Mouse (Mus musculus) CH12.LX (cell line): ENCODE results near the gene A830018L16Rik. TPM values are rescaled to one million over a fixed set of nuclear protein-coding genes. Genes with fewer than 3 reads are reported as not detected.

ENCODE experiments used
- DNase-seq: peaks from one replicate; pipeline ENCODE4 v3.0.0-alpha.2; 2013; ENCODE audit errors: extremely low read depth
- H3K27ac ChIP-seq: 2 replicates; pipeline ENCODE4 v1.5.1; 2012; ENCODE audit warnings: low read depth, mild to moderate bottlenecking, control low read depth, moderate library complexity; ENCODE audit not compliant: insufficient read depth
- H3K27me3 ChIP-seq: replicated peaks from 2 replicates; pipeline ENCODE3; 2012; ENCODE audit warnings: inconsistent platforms
- H3K36me3 ChIP-seq, 2 experiments: replicated peaks in 1 of 2; 2 replicates each; pipeline versions ENCODE3 to v1.6.1; 2012; ENCODE audit warnings: inconsistent platforms in 1 of 2, low read length in 1 of 2, mild to moderate bottlenecking in 1 of 2, mixed read lengths in 1 of 2, moderate library complexity in 1 of 2; ENCODE audit not compliant: control insufficient read depth in 1 of 2, insufficient read depth in 1 of 2
- H3K4me1 ChIP-seq, 2 experiments: 2 replicates each; pipeline ENCODE4 v1.6.1; 2012; ENCODE audit warnings: inconsistent platforms in 1 of 2, moderate library complexity in 1 of 2; ENCODE audit not compliant: insufficient read depth in 2 of 2, control insufficient read depth in 1 of 2
- H3K4me2 ChIP-seq: 2 replicates; pipeline ENCODE4 v1.6.1; 2012; ENCODE audit warnings: low read depth, mild to moderate bottlenecking, control low read depth; ENCODE audit not compliant: poor library complexity, insufficient read depth, severe bottlenecking
- H3K4me3 ChIP-seq, 3 experiments: fragments of 150-350 bp in 1 of 3; sonication (generic) in 1 of 3; replicated peaks in 1 of 3; 2 replicates each; pipeline versions ENCODE3 to v1.5.1; 2011 to 2012; ENCODE audit warnings: low read depth in 2 of 3, low read length in 2 of 3, mild to moderate bottlenecking in 2 of 3, moderate library complexity in 2 of 3, control low read depth in 1 of 3, improper control_type of control experiment in 1 of 3, inconsistent platforms in 1 of 3, mixed read lengths in 1 of 3; ENCODE audit not compliant: poor library complexity in 1 of 3
- H3K79me2 ChIP-seq: replicated peaks from 2 replicates; pipeline ENCODE4 v1.6.1; 2012; ENCODE audit warnings: mild to moderate bottlenecking, moderate library complexity; ENCODE audit not compliant: control insufficient read depth, poor library complexity, insufficient read depth, severe bottlenecking; ENCODE audit errors: extremely low read depth
- H3K9ac ChIP-seq: 2 replicates; pipeline ENCODE4 v1.6.1; 2012; ENCODE audit warnings: low read depth, mild to moderate bottlenecking, control low read depth, moderate library complexity; ENCODE audit not compliant: insufficient read depth
- H3K9me3 ChIP-seq: replicated peaks from 2 replicates; pipeline ENCODE3; 2012; ENCODE audit warnings: low read length, inconsistent platforms, mixed read lengths
- BHLHE40 ChIP-seq: IDR thresholded peaks from 2 replicates; pipeline ENCODE4 v1.6.1; 2011; ENCODE audit warnings: mild to moderate bottlenecking, low read depth, low read length, improper control_type of control experiment
- CHD2 ChIP-seq: IDR thresholded peaks from 2 replicates; pipeline ENCODE4 v1.6.1; 2011; ENCODE audit warnings: low read length, improper control_type of control experiment
- CTCF ChIP-seq, 2 experiments: IDR thresholded peaks in 1 of 2; conservative IDR thresholded peaks in 1 of 2; 2 replicates each; pipeline ENCODE4 v1.5.1; 2011 to 2012; ENCODE audit warnings: low read depth in 2 of 2, low read length in 2 of 2, improper control_type of control experiment in 1 of 2, inconsistent platforms in 1 of 2, mild to moderate bottlenecking in 1 of 2, moderate library complexity in 1 of 2
- E2F4 ChIP-seq: IDR thresholded peaks from 2 replicates; pipeline ENCODE4 v1.6.1; 2011; ENCODE audit warnings: low read depth, low read length, improper control_type of control experiment; ENCODE audit not compliant: insufficient replicate concordance
- GABPA ChIP-seq: IDR thresholded peaks from 2 replicates; pipeline ENCODE4 v1.6.1; 2012; ENCODE audit warnings: low read depth, low read length, improper control_type of control experiment, inconsistent platforms; ENCODE audit not compliant: insufficient replicate concordance
- HCFC1 ChIP-seq: IDR thresholded peaks from 2 replicates; pipeline ENCODE4 v1.6.1; 2012; ENCODE audit warnings: low read depth, mild to moderate bottlenecking, inconsistent platforms, low read length, improper control_type of control experiment
- JUND ChIP-seq: conservative IDR thresholded peaks from 2 replicates; pipeline ENCODE4 v1.6.1; 2011; ENCODE audit warnings: low read depth, low read length, improper control_type of control experiment
- MAX ChIP-seq: IDR thresholded peaks from 2 replicates; pipeline ENCODE4 v1.6.1; 2011; ENCODE audit warnings: low read length, improper control_type of control experiment
- MAZ ChIP-seq: IDR thresholded peaks from 2 replicates; pipeline ENCODE4 v1.6.1; 2012; ENCODE audit warnings: low read depth, mild to moderate bottlenecking, inconsistent platforms, low read length, improper control_type of control experiment, moderate library complexity
- MEF2A ChIP-seq: IDR thresholded peaks from 2 replicates; pipeline ENCODE4 v1.6.1; 2014; ENCODE audit warnings: low read depth, mild to moderate bottlenecking, inconsistent platforms, low read length, improper control_type of control experiment, borderline replicate concordance
- NELFE ChIP-seq: IDR thresholded peaks from 2 replicates; pipeline ENCODE4 v1.6.1; 2011; ENCODE audit warnings: low read depth, low read length, improper control_type of control experiment
- POLR2A ChIP-seq: IDR thresholded peaks from 2 replicates; pipeline ENCODE4 v1.6.1; 2011; ENCODE audit warnings: low read depth, mild to moderate bottlenecking, improper control_type of control experiment, low read length
- RCOR1 ChIP-seq: conservative IDR thresholded peaks from 2 replicates; pipeline ENCODE4 v1.6.1; 2012; ENCODE audit warnings: low read depth, mild to moderate bottlenecking, inconsistent platforms, low read length, improper control_type of control experiment
- SIN3A ChIP-seq: IDR thresholded peaks from 2 replicates; pipeline ENCODE4 v1.6.1; 2012; ENCODE audit warnings: low read length, improper control_type of control experiment, inconsistent platforms
- SMC3 ChIP-seq: IDR thresholded peaks from 2 replicates; pipeline ENCODE4 v1.6.1; 2011; ENCODE audit warnings: low read depth, low read length, improper control_type of control experiment
- TCF12 ChIP-seq: IDR thresholded peaks from 2 replicates; pipeline ENCODE4 v1.6.1; 2014; ENCODE audit warnings: low read depth, mild to moderate bottlenecking, inconsistent platforms, low read length, improper control_type of control experiment
- UBTF ChIP-seq: IDR thresholded peaks from 2 replicates; pipeline ENCODE4 v1.6.1; 2012; ENCODE audit warnings: low read depth, mild to moderate bottlenecking, inconsistent platforms, low read length, improper control_type of control experiment, moderate library complexity
- USF1 ChIP-seq: IDR thresholded peaks from 2 replicates; pipeline ENCODE4 v1.6.1; 2014; ENCODE audit warnings: low read depth, mild to moderate bottlenecking, inconsistent platforms, low read length, improper control_type of control experiment
- USF2 ChIP-seq: conservative IDR thresholded peaks from 2 replicates; pipeline ENCODE4 v1.6.1; 2011; ENCODE audit warnings: low read depth, low read length, improper control_type of control experiment
- ZKSCAN1 ChIP-seq: IDR thresholded peaks from 2 replicates; pipeline ENCODE4 v1.6.1; 2012; ENCODE audit warnings: low read depth, inconsistent platforms, low read length, improper control_type of control experiment, borderline replicate concordance
- ZNF384 ChIP-seq: IDR thresholded peaks from 2 replicates; pipeline ENCODE4 v1.6.1; 2012; ENCODE audit warnings: low read depth, low read length, improper control_type of control experiment, inconsistent platforms
- dilution Hi-C: fragments of 300-500 bp; cut with MboI; formaldehyde crosslinking; loops from 2 replicates; pipeline ENCODE4 v1.14.3; 2020; ENCODE audit warnings: low sequenced_read_pairs; ENCODE audit not compliant: extremely low pct_unique_long_range_greater_than_20kb, extremely low pct_ligation_motif_present
- in situ Hi-C: fragments of 300-500 bp; cut with MboI; formaldehyde crosslinking; loops from 3 replicates; pipeline ENCODE4 v1.14.3; 2019; ENCODE audit warnings: low sequenced_read_pairs, low pct_ligation_motif_present, low pct_unique_long_range_greater_than_20kb, mixed read lengths
- polyA plus RNA-seq: library from polyadenylated mRNA; unstranded; fragments of >175 nt; gene quantifications from 2 replicates; pipeline ENCODE4 v1.2.1, GENCODE M21; 2012; ENCODE audit warnings: low read depth; ENCODE audit not compliant: insufficient read length
- total RNA-seq, 2 experiments: library from RNA; depleted of rRNA; stranded (reverse); fragments of 300-350 nt in 1 of 2; fragments of >200 nt in 1 of 2; gene quantifications; 2 replicates each; pipeline ENCODE4 v1.2.3; 2012 to 2014

Gene A830018L16Rik
- total and polyA plus RNA-seq, 3 experiments = not detected

DNA sequence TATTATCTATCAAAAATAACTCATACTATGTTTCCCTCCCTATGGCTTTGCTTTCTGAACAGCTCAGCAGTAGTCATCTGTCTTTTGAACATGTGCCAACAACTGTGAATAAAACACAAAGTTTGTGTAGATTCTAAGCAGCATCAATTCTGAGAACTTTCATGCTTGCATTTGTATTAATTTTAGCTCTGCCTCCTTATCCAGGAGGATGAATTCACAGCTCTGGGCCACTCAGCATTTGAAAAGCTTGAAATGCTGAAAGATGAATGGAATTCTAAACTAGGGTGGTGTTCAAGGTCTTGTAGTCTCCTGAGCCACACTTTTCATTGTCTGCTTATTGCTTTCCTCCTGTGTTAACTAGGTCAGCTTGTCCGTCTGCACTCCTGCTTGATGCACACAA lies 13.4 kb downstream of the A830018L16Rik start:
- DNase-seq = no peak
- H3K36me3 ChIP-seq = no peaks in the 10 kb centered on the region
- no peaks in the 10 kb centered on the region for H3K4me1 ChIP-seq
- no peak overlapping the region for H3K4me3 ChIP-seq
- H3K4me2 ChIP-seq = no peak overlapping the region
- H3K9me3 ChIP-seq = no peaks in the 10 kb centered on the region
- no peak overlapping the region for H3K27ac ChIP-seq
- no peaks in the 10 kb centered on the region for H3K79me2 ChIP-seq
- H3K27me3 ChIP-seq = no peaks in the 10 kb centered on the region
- dilution Hi-C loops = no loop called here
- in situ Hi-C loops = no loop called here
- H3K9ac ChIP-seq = no peak overlapping the region
- TF ChIP-seq NELFE (no peak), USF2 (no peak), TCF12 (no peak), UBTF (no peak), USF1 (no peak), JUND (no peak), MAZ (no peak), GABPA (no peak), SMC3 (no peak), CTCF (conservative IDR thresholded peaks at IDR 0.05 in 1 of 2, IDR thresholded peaks at IDR 0.05 in 1 of 2; ENCODE audit: low read depth in 2 of 2, low read length in 2 of 2) (no peak), CHD2 (no peak), HCFC1 (no peak)

DNA sequence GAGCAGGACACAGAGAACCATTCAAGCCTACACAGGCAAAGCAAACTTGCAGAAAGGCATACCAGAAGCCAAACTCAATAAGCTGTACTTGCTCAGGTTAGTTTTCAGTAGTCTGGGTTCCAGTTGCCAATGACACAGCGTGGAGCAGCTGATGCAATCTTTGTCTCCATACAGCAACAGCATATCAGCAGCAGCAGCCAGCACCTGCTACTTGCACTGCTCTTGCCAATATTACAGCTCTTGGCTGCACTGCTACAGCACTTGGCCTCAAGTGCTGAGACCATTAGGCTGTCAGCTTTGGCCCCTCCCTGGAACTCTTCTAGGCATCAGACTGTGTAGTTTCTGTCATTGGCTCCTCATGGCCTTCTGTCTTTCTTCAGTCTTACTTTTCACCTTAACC lies 44.4 kb downstream of the A830018L16Rik start:
- H3K27ac ChIP-seq = no peak overlapping the region
- no peaks in the 10 kb centered on the region for H3K36me3 ChIP-seq
- no peak for DNase-seq
- H3K4me1 ChIP-seq = no peaks in the 10 kb centered on the region
- H3K4me3 ChIP-seq = no peak overlapping the region
- dilution Hi-C loops (no loop called here), in situ Hi-C loops (no loop called here)
- no peaks in the 10 kb centered on the region for H3K79me2 ChIP-seq
- no peaks in the 10 kb centered on the region for H3K27me3 ChIP-seq
- H3K4me2 ChIP-seq = no peak overlapping the region
- H3K9ac ChIP-seq = no peak overlapping the region
- peaks cover 14% of the 10 kb centered on the region for H3K9me3 ChIP-seq
- no peak for TF ChIP-seq BHLHE40
- TF ChIP-seq SIN3A = no peak
- no peak for TF ChIP-seq JUND
- no peak for TF ChIP-seq MAX
- TF ChIP-seq MEF2A = no peak
- TF ChIP-seq USF1 = no peak
- TF ChIP-seq E2F4 = no peak
- TF ChIP-seq POLR2A = no peak
- TF ChIP-seq RCOR1 = no peak
- no peak for TF ChIP-seq ZKSCAN1
- TF ChIP-seq ZNF384 = no peak
